In the genomic region with DNA sequence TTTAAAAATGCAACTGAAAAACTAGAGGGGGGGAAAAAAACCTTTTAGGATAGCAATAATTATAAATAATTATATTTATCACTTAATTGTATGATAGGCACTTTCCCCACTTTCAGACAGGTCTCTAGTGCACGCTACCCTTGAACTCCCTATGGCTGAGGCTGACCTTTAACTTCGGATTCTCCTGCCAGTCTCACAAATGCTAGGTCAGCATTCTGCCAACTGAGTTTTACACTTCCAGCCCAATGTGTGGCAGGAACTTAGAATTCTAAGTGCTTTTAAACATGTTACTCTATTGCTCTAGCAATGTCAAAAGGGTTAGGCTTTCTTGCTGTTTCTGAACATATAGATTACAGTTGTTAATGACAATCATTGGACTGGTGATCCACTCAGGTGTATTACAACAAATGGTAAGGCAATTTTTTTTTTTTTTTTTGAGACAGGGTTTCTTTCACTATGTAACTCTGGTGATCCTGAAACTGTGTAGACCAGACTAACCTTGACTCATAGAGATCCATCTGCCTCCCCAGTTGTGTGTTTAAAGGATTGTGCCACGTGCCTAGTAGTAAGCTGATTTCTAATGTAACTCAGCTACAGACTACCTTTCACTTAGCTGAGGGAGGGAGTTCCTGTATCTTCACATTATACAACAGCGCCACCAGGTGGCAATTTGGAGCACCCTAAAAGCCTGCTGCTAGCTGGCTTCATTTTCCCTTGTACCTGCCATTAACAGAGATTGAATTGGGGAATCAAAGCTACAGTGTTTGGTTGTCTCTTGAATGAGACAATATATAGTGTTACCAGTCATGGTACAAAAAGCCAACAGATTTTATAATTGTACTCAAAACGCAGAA, we compare ENCODE assay signal across 8 mouse cellular contexts. TPM values are rescaled to one million over a fixed set of nuclear protein-coding genes. Genes with fewer than 3 reads are reported as not detected.
A peak's percentile ranks its signal among the peaks of the same experiment; 100 is the strongest.
DNase-seq lines count a peak whose midpoint lies in the region; ATAC-seq and TF ChIP-seq lines count a peak whose summit lies in the region.

No protein-coding gene starts in this region.

- intact Hi-C loops in left cerebral cortex, postnatal 10 days (cut with DNase I): loop anchor here (2.0 kb wide), 1 partner anchor 169 kb away; no protein-coding TSS in a partner anchor

- no peak overlapping the region for H3K4me3 ChIP-seq in forebrain, embryonic 15.5 days
- H3K4me3 ChIP-seq in hindbrain, embryonic 15.5 days: no peak overlapping the region
- H3K4me3 ChIP-seq in midbrain, embryonic 10.5 days: no peak overlapping the region
- H3K4me3 ChIP-seq in small intestine, adult 2 months (ENCODE audit: low read depth, low read length): no peak overlapping the region

- no peak overlapping the region for H3K27ac ChIP-seq in forebrain, embryonic 15.5 days (replicated peaks)
- H3K27ac ChIP-seq in hindbrain, embryonic 15.5 days (replicated peaks): no peak overlapping the region
- H3K27ac ChIP-seq in midbrain, embryonic 10.5 days (replicated peaks): no peak overlapping the region
- no peak overlapping the region for H3K27ac ChIP-seq in small intestine, adult 2 months (ENCODE audit: insufficient read depth, low read depth, low read length)

- no peaks in the 10 kb centered on the region for H3K27me3 ChIP-seq in forebrain, embryonic 15.5 days
- H3K27me3 ChIP-seq in hindbrain, embryonic 15.5 days: no peaks in the 10 kb centered on the region
- no peaks in the 10 kb centered on the region for H3K27me3 ChIP-seq in midbrain, embryonic 10.5 days (ENCODE audit: low read depth, poor library complexity, severe bottlenecking)
- no peaks in the 10 kb centered on the region for H3K27me3 ChIP-seq in small intestine, adult 2 months (ENCODE audit: control insufficient read depth, insufficient read depth, low read length)

- no peak overlapping the region for H3K4me2 ChIP-seq in forebrain, embryonic 15.5 days (replicated peaks)
- no peak overlapping the region for H3K4me2 ChIP-seq in hindbrain, embryonic 15.5 days

- peaks cover 34% of the 10 kb centered on the region for H3K36me3 ChIP-seq in forebrain, embryonic 15.5 days
- peaks cover 14% of the 10 kb centered on the region for H3K36me3 ChIP-seq in hindbrain, embryonic 15.5 days
- H3K36me3 ChIP-seq in midbrain, embryonic 10.5 days: peaks cover 63% of the 10 kb centered on the region
- H3K36me3 ChIP-seq in small intestine, adult 2 months (ENCODE audit: control insufficient read depth, insufficient read depth, low read length): peaks cover 18% of the 10 kb centered on the region

- ATAC-seq in forebrain, embryonic 15.5 days (replicated peaks): peak; percentile 68
- ATAC-seq in hindbrain, embryonic 15.5 days (ENCODE audit: low FRiP score, low read depth): peak; percentile 80; the same call in 1 of the 2 replicates

- no peak for TF ChIP-seq POLR2A in small intestine, adult 2 months (IDR thresholded peaks at IDR 0.05; ENCODE audit: low read depth, low read length)

- peaks cover 17% of the 10 kb centered on the region for H3K4me1 ChIP-seq in forebrain, embryonic 15.5 days
- peaks cover 18% of the 10 kb centered on the region for H3K4me1 ChIP-seq in hindbrain, embryonic 15.5 days (replicated peaks)
- H3K4me1 ChIP-seq in midbrain, embryonic 10.5 days: peaks cover 23% of the 10 kb centered on the region
- H3K4me1 ChIP-seq in small intestine, adult 2 months (ENCODE audit: control insufficient read depth, insufficient read depth, insufficient read length, low read length): peaks cover 6% of the 10 kb centered on the region; the same call in 1 of the 2 replicates

- TF ChIP-seq CTCF in small intestine, adult 2 months (IDR thresholded peaks at IDR 0.05; ENCODE audit: extremely low read depth, insufficient read length, insufficient replicate concordance, low read depth, low read length): peak; percentile 59; the same call in 1 of the 2 replicates

- H3K9me3 ChIP-seq in forebrain, embryonic 15.5 days: no peaks in the 10 kb centered on the region
- no peaks in the 10 kb centered on the region for H3K9me3 ChIP-seq in hindbrain, embryonic 15.5 days
- no peaks in the 10 kb centered on the region for H3K9me3 ChIP-seq in midbrain, embryonic 10.5 days (replicated peaks)

- H3K9ac ChIP-seq in forebrain, embryonic 15.5 days (replicated peaks): no peak overlapping the region
- no peak overlapping the region for H3K9ac ChIP-seq in hindbrain, embryonic 15.5 days

- 45% methylated on average over 5 of the region's 5 CpGs for WGBS in forebrain, embryonic 15.5 days
- WGBS in hindbrain, embryonic 15.5 days: 45% methylated on average over 5 of the region's 5 CpGs
- WGBS in midbrain, embryonic 10.5 days: 60% methylated on average over 5 of the region's 5 CpGs
- 38% methylated on average over 5 of the region's 5 CpGs for WGBS in small intestine, adult 2 months

- DNase-seq in layer of hippocampus, adult 11-12 months (ENCODE audit: low spot score): peak; percentile 76
- DNase-seq in layer of hippocampus, adult 9-11 months: no peak
- peak; percentile 53 for DNase-seq in cerebellum, adult 11-12 months
- peak; percentile 68 to 81 for DNase-seq in left cerebral cortex, postnatal 10 days (ENCODE audit: extremely low spot score in 1 of 2, low spot score in 2 of 2)
- peak; percentile 61 for DNase-seq in midbrain, embryonic 10.5 days (ENCODE audit: low spot score)

RNA-seq across cellular contexts. Expression of a gene that starts 5.9 kb away (rescaled TPM):
- 49.1 and 49.4 TPM in 2 replicates for polyA plus RNA-seq in forebrain, embryonic 15.5 days (2015; fragmentation: Nextera tagmentation; extraction: Ambion mirVana)
- polyA plus RNA-seq in hindbrain, embryonic 15.5 days (2015; fragmentation: Nextera tagmentation; extraction: Ambion mirVana): 42.2 and 42.5 TPM in 2 replicates
- total RNA-seq in left cerebral cortex, postnatal 10 days (2021): 10 to 100 TPM; 25.6 to 27.4 TPM
- 77.6 and 93.7 TPM in 2 replicates for polyA plus RNA-seq in midbrain, embryonic 10.5 days (2016; fragmentation: Nextera tagmentation; extraction: Ambion mirVana)
- polyA plus RNA-seq in small intestine, adult 2 months (2012; rRNA removed): 4.4 and 7.7 TPM in 2 replicates

RNA-seq across cellular contexts. Expression of a gene that starts 17.5 kb away (rescaled TPM):
- 0.89 and 0.95 TPM in 2 replicates for polyA plus RNA-seq in forebrain, embryonic 15.5 days (2015; fragmentation: Nextera tagmentation; extraction: Ambion mirVana)
- polyA plus RNA-seq in hindbrain, embryonic 15.5 days (2015; fragmentation: Nextera tagmentation; extraction: Ambion mirVana): 0.92 and 1.5 TPM in 2 replicates
- 1 to 10 TPM; 5.6 to 6.1 TPM for total RNA-seq in left cerebral cortex, postnatal 10 days (2021)
- 0.07 and 0.12 TPM in 2 replicates for polyA plus RNA-seq in midbrain, embryonic 10.5 days (2016; fragmentation: Nextera tagmentation; extraction: Ambion mirVana)
- polyA plus RNA-seq in small intestine, adult 2 months (2012; rRNA removed): 0.17 and 0.52 TPM in 2 replicates

RNA-seq across cellular contexts. Expression of a gene that starts 48.0 kb away (rescaled TPM):
- 3.7 and 4.3 TPM in 2 replicates for polyA plus RNA-seq in forebrain, embryonic 15.5 days (2015; fragmentation: Nextera tagmentation; extraction: Ambion mirVana)
- polyA plus RNA-seq in hindbrain, embryonic 15.5 days (2015; fragmentation: Nextera tagmentation; extraction: Ambion mirVana): 6.5 and 6.7 TPM in 2 replicates
- total RNA-seq in left cerebral cortex, postnatal 10 days (2021): 1 to 10 TPM; 6.7 to 7.1 TPM
- polyA plus RNA-seq in midbrain, embryonic 10.5 days (2016; fragmentation: Nextera tagmentation; extraction: Ambion mirVana): 8.2 and 9.2 TPM in 2 replicates
- 2.1 and 2.7 TPM in 2 replicates for polyA plus RNA-seq in small intestine, adult 2 months (2012; rRNA removed)
